Mouse (Mus musculus): Measurements from ENCODE around the gene Fli1. TPM values are rescaled to one million over a fixed set of nuclear protein-coding genes. Genes with fewer than 3 reads are reported as not detected.

The Fli1 gene
- 0.94 TPM for polyA plus RNA-seq (2014; fragmentation: Illumina TruSeq; extraction: RNeasy Lipid Tissue Mini Kit (QIAGEN cat#74804); ENCODE audit: low read depth, low replicate concordance)

GRCm38 (mm10) chr9:32542212-32543039 is at the start of gene Fli1:
Fli1 (minus strand) TSS chr9:32542861.

Other genes starting within 250 kb of the Fli1 start
- gene Kcnj5, start 198.5 kb downstream of the Fli1 start, polyA plus RNA-seq (2014; fragmentation: Illumina TruSeq; extraction: RNeasy Lipid Tissue Mini Kit (QIAGEN cat#74804); ENCODE audit: low read depth, low replicate concordance) = not detected
- 0.67 TPM for gene Kcnj1, start 170.4 kb downstream of the Fli1 start, polyA plus RNA-seq (2014; fragmentation: Illumina TruSeq; extraction: RNeasy Lipid Tissue Mini Kit (QIAGEN cat#74804); ENCODE audit: low read depth, low replicate concordance)
- 2.0 TPM for gene Ets1, start 93.4 kb upstream of the Fli1 start, polyA plus RNA-seq (2014; fragmentation: Illumina TruSeq; extraction: RNeasy Lipid Tissue Mini Kit (QIAGEN cat#74804); ENCODE audit: low read depth, low replicate concordance)

Measured in testis, adult 10 weeks (tissue).